Mouse (Mus musculus) spleen, embryonic (tissue): Measurements from ENCODE around the gene Nectin2.

Experiments
- CTCF ChIA-PET: fragments of 350-600 bp; sonication (Branson Sonifier 250); formaldehyde crosslinking; loops from one replicate; lab custom pipeline; 2022; lab: Charles Lee

Nectin2 gene

GRCm38 (mm10) chr7:19750217-19751069, at the start of gene Nectin2:
Gene Nectin2, minus strand, starts transcription at chr7:19750483.
- CTCF ChIA-PET = interaction anchor here (0.6 to 0.9 kb wide), 2 partner anchors 47 to 133 kb away, joined by 3 read pairs; no protein-coding TSS in a partner anchor

GRCm38 (mm10) chr7:19796697-19797588, 46.7 kb upstream of the Nectin2 start, which contains the start of gene Cblc:
Gene Cblc, minus strand, starts transcription at chr7:19796809.
- CTCF ChIA-PET = interaction anchor here (0.6 to 2.5 kb wide), 8 partner anchors 21 to 407 kb away, joined by 3 to 10 read pairs (median 6); no protein-coding TSS in a partner anchor

- CTCF ChIA-PET = interaction anchor here (0.6 to 2.5 kb wide), 6 partner anchors 22 to 406 kb away, joined by 3 to 10 read pairs (median 5); no protein-coding TSS in a partner anchor
These were observed 46.0 kb upstream of the Nectin2 start for GRCm38 (mm10) chr7:19796254-19796653.

GRCm38 (mm10) chr7:19795236-19795635, 45.0 kb upstream of the Nectin2 start:
- CTCF ChIA-PET = interaction anchor here (2.5 kb wide), 1 partner anchor 54 kb away, joined by 10 read pairs; no protein-coding TSS in a partner anchor

- CTCF ChIA-PET = interaction anchor here (0.6 to 1.3 kb wide), 3 partner anchors 27 to 56 kb away, joined by 3 to 4 read pairs (median 3); no protein-coding TSS in a partner anchor
These were observed 42.7 kb upstream of the Nectin2 start for GRCm38 (mm10) chr7:19792701-19793630.

- CTCF ChIA-PET = interaction anchor here (0.6 to 1.2 kb wide), 3 partner anchors 27 to 68 kb away, joined by 4 to 5 read pairs (median 5); no protein-coding TSS in a partner anchor
These were observed 41.2 kb upstream of the Nectin2 start for GRCm38 (mm10) chr7:19791504-19791903.

GRCm38 (mm10) chr7:19789904-19790347, 39.6 kb upstream of the Nectin2 start:
- CTCF ChIA-PET = interaction anchor here (0.6 to 1.6 kb wide), 3 partner anchors 53 to 79 kb away, joined by 3 to 9 read pairs (median 6); no protein-coding TSS in a partner anchor

- CTCF ChIA-PET = interaction anchor here (0.6 to 0.7 kb wide), 4 partner anchors 12 to 106 kb away, joined by 3 to 7 read pairs (median 4); no protein-coding TSS in a partner anchor
These were observed 35.7 kb upstream of the Nectin2 start for GRCm38 (mm10) chr7:19785874-19786458.

GRCm38 (mm10) chr7:19784764-19785535, 34.7 kb upstream of the Nectin2 start:
- CTCF ChIA-PET = interaction anchor here (0.6 kb wide), 1 partner anchor 69 kb away, joined by 4 read pairs; no protein-coding TSS in a partner anchor

- CTCF ChIA-PET = interaction anchor here (0.5 kb wide), 1 partner anchor 173 kb away, joined by 5 read pairs; no protein-coding TSS in a partner anchor
These were observed 33.3 kb upstream of the Nectin2 start for GRCm38 (mm10) chr7:19783630-19784029.

- CTCF ChIA-PET = interaction anchor here (0.6 kb wide), 1 partner anchor 163 kb away, joined by 3 read pairs; no protein-coding TSS in a partner anchor
These were observed 32.4 kb upstream of the Nectin2 start for GRCm38 (mm10) chr7:19782645-19783044.

GRCm38 (mm10) chr7:19781741-19782140, 31.5 kb upstream of the Nectin2 start:
- CTCF ChIA-PET = no interaction called here

GRCm38 (mm10) chr7:19779903-19780302, 29.6 kb upstream of the Nectin2 start:
- CTCF ChIA-PET = no interaction called here

GRCm38 (mm10) chr7:19778645-19779044, 28.4 kb upstream of the Nectin2 start:
- CTCF ChIA-PET = no interaction called here

- CTCF ChIA-PET = no interaction called here
These were observed 26.9 kb upstream of the Nectin2 start for GRCm38 (mm10) chr7:19777049-19777723.

GRCm38 (mm10) chr7:19771682-19772081, 21.4 kb upstream of the Nectin2 start:
- CTCF ChIA-PET = no interaction called here

- CTCF ChIA-PET = no interaction called here
These were observed 20.7 kb upstream of the Nectin2 start, which contains the start of gene Bcam for GRCm38 (mm10) chr7:19770984-19771391. Gene Bcam, minus strand, starts transcription at chr7:19771016.

GRCm38 (mm10) chr7:19770375-19770754, 20.1 kb upstream of the Nectin2 start:
- CTCF ChIA-PET = no interaction called here
